Mouse (Mus musculus) left cerebral cortex, adult 2 months (tissue): ENCODE data around the gene Golph3l. TPM values are rescaled to one million over a fixed set of nuclear protein-coding genes. Genes with fewer than 3 reads are reported as not detected.

Experiments used
- DNase-seq, 2 experiments: peaks; one replicate each; pipeline ENCODE4 v3.0.0; 2021 to 2022; ENCODE audit warnings: low spot score in 2 of 2, mixed read lengths in 1 of 2; ENCODE audit errors: extremely low spot score in 1 of 2
- H3K27ac ChIP-seq: fragments of 200-600 bp; 2 replicates; pipeline ENCODE4 v1.8.1; 2022
- H3K4me3 ChIP-seq: fragments of 200-600 bp; 2 replicates; pipeline ENCODE4 v1.8.1; 2022
- CTCF ChIP-seq: fragments of 200-600 bp; IDR thresholded peaks from 2 replicates; pipeline ENCODE4 v1.8.1; 2022; ENCODE audit warnings: antibody characterized with exemption, mild to moderate bottlenecking, moderate library complexity
- intact Hi-C: fragments of 180-260 bp; cut with DNase I; formaldehyde crosslinking; loops from one replicate; pipeline ENCODE4 v1.15.1; 2025
- total RNA-seq, 2 experiments: library from RNA; stranded (reverse); gene quantifications; 2 replicates each; pipeline ENCODE4 v1.2.3; 2021

The Golph3l gene
- total RNA-seq, 2 experiments from 2014 or later = 17.2 to 19.9 TPM

DNA sequence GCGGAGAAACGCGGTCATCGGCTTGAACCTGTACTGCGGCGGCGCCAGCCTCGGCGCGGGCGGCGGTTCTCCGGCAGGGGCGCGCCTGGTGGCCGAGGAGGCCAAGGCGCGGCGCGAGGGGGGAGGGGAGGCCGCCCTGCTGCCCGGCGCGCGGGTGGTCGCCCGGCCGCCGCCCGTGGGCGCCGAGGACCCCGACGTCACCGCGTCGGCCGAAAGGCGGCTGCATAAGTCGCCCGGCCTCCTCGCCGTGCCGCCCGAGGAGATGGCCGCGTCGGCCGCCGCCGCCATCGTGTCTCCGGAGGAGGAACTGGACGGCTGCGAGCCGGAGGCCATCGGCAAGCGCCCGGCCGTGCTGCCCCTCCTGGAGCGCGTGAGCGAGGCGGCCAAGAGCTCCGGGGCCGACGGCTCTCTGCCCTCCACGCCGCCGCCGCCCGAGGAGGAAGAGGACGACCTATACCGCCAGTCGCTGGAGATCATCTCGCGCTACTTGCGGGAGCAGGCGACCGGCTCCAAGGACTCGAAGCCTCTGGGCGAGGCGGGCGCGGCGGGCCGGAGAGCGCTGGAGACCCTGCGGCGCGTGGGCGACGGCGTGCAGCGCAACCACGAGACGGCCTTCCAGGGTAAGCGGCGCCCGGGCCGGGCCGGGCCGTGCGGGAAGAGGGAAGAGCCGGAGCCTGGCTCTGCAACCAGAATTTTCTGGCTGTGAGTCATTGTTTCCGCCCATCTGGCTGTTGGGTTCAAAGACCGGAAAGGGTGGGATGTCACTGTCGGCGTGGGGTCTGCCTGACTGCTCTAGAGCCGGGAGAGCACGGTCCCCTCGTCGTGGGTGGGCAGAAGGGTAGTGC lies 70.4 kb downstream of the Golph3l start:
- no peak; the same call in 1 of the 2 replicates for TF ChIP-seq CTCF
- peak; percentile 53 to 61 for DNase-seq
- peak overlapping the region; percentile 96 for H3K27ac ChIP-seq
- H3K4me3 ChIP-seq = peak overlapping the region; percentile 98
- intact Hi-C loops = loop anchor here (2.0 kb wide), 1 partner anchor 32 kb away; no protein-coding TSS in a partner anchor

GRCm38 (mm10) chr3:95659948-95660347 lies 71.2 kb downstream of the Golph3l start:
- Histone ChIP-seq H3K4me3 (peak overlapping the region; percentile 98), H3K27ac (peak overlapping the region; percentile 96)
- intact Hi-C loops = loop anchor here (2.0 kb wide), 1 partner anchor 33 kb away; no protein-coding TSS in a partner anchor
- TF ChIP-seq CTCF = no peak
- no peak for DNase-seq

DNA sequence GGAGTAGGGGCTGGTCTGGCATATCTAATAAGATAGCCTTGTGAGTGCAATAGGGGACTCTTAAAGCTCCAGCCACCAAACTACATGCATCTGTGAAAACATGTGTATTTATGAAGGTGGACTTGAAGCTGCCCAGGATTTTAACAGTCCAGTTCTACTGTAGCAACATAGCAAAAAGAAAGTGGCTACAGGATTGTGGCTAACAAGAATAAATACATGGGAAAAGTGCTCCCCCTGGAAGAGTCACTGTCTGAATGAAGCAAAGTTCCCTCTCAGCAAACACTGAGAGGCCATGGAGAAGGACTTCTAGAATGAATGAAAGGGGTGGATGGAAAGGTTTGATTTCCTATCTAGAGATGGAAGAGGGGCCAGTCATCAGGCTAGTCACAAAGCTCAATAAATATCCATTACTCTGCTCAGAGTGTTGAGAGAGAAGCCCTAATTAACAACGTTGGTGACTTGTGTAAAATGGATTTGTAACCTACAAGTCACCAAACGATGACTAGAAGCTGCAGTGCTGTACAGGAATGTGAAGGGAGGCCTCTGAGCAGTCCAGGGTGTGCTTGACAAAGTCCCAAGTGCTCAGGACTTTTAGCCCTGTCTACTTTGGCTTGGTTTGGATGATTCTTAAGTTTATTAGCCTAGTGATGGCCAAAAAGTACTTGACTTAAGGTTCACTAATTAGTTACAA lies 72.2 kb downstream of the Golph3l start:
- no peak for TF ChIP-seq CTCF
- Histone ChIP-seq H3K4me3 (peak overlapping the region; percentile 98), H3K27ac (no peak overlapping the region; the same call in 1 of the 2 replicates)
- DNase-seq = no peak
- intact Hi-C loops = no loop called here

GRCm38 (mm10) chr3:95661945-95662715 lies 73.4 kb downstream of the Golph3l start:
- intact Hi-C loops = no loop called here
- TF ChIP-seq CTCF = no peak
- DNase-seq = no peak
- H3K4me3 ChIP-seq = peak overlapping the region; percentile 98; the same call in 1 of the 2 replicates
- peak overlapping the region; percentile 45; the same call in 1 of the 2 replicates for H3K27ac ChIP-seq

DNA sequence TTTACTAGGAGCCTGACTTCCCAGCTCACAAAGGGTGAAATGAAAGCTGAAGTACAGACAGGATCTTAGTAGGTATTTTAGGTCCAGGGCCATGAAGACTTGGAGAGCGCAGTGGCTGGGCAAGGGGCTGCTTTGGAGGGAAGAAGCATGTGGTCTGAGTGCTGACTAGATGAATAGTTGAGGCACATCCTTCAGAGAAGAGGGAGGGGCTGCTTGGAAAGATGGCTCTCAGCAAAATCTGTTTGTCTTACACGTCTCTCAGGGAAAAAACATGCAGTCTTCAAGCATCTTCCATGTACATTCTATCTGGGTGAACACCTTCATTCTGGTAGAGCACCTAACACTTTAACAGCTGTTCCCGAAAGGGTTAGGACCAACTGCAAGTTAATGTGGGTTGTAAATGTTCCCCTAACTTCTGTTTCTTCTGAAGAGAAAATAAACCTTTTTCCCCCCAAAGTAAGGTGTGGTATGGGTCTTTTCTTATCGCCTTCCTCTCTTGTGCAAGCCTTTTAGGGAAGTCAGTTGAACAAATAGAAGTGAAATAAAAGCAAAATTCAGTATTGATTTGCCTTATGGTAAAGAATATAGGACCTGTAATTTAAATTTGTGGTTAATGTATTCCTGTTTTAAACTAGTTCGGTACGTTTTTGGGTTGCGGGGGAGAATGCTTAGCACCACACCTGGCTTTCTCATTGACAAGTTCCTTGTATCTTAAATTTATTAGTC lies 74.2 kb downstream of the Golph3l start:
- no peak overlapping the region for H3K4me3 ChIP-seq
- intact Hi-C loops = no loop called here
- no peak for DNase-seq
- H3K27ac ChIP-seq = 0 out of 2 replicates have a peak overlapping the region, but pooled peaks have one; percentile 45
- no peak for TF ChIP-seq CTCF

DNA sequence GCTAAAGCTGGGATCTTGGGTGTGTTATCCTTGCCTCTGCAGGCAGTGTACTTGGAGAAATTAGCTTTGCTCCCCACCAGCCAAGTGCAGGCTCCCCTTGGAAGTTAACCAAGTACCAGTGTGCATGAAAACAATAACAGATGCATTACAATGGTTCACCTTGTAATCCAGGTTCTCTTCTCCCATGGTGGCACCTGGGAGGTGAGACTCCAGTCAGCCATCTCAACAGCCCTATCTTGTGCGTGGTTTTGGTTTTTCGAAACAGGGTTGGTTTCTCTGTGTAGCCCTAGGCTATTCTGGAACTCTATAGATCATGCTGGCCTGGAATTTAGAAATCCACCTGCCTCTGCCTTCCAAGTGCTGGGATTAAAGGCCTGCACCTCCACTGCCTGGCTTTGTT lies 74.8 kb downstream of the Golph3l start:
- H3K4me3 ChIP-seq = no peak overlapping the region
- no peak for DNase-seq
- TF ChIP-seq CTCF = no peak
- no peak overlapping the region for H3K27ac ChIP-seq
- intact Hi-C loops = no loop called here

- no peak for TF ChIP-seq CTCF
- no peak for DNase-seq
- Histone ChIP-seq H3K27ac (no peak overlapping the region), H3K4me3 (no peak overlapping the region)
- intact Hi-C loops = no loop called here
These were observed 75.4 kb downstream of the Golph3l start for GRCm38 (mm10) chr3:95663969-95664608.

DNA sequence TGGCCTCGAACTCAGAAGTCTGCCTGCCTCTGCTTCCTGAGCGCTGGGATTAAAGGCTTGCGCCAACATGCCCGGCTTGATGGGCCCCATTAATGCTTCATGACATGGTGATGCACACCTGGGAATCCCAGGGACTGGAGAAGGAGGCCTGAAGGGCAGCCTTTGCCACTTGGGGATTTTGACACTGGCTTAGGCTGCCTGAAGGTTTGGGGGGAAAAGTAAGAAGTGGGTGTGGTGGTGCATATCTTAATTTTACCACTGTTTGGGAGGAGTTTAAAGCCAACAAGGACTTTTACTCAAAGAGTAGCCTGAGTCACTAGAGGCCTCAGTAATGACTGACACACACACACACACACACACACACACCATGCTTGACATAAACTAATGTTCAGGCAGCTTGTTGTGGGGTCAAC lies 76.2 kb downstream of the Golph3l start:
- no peak overlapping the region for H3K27ac ChIP-seq
- DNase-seq = no peak
- intact Hi-C loops = no loop called here
- no peak for TF ChIP-seq CTCF
- no peak overlapping the region for H3K4me3 ChIP-seq

DNA sequence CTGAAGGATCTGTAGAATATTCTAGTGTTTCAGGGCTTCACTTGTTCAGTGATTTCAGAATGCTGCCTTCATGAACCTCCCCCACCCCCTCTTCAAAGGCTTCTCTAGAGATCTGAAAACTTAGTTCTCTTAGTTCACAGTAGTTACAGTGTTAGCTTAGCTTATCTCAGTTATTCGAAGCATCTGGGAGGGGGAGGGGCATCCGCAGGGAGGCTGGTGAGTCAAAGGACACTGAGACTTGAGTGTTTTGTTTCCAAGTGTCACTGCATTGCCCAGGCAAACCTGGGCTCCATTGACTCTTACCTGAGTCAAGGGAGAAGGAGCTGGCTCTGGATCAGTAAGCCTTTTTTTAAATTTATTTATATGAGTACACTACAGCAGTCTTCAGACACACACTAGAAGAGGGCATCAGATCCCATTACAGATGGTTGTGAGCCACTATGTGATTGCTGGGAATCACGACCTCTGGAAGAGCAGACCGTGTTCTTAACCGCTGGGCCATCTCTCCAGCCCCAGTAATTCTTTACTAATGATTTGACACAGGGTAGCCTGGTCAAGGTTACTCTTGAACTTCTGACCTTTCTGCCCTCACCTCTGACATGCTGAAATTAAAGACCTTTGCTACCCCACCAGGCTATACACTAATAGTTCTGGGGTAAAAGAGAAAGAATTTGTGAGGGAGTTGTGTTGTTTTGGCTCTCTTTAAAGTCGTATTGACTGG lies 77.5 kb downstream of the Golph3l start:
- no peak overlapping the region for H3K4me3 ChIP-seq
- H3K27ac ChIP-seq = no peak overlapping the region
- no peak for TF ChIP-seq CTCF
- intact Hi-C loops = no loop called here
- DNase-seq = no peak

GRCm38 (mm10) chr3:95667521-95667920 lies 78.8 kb downstream of the Golph3l start:
- peak overlapping the region; percentile 55 for H3K27ac ChIP-seq
- H3K4me3 ChIP-seq = no peak overlapping the region
- no peak for DNase-seq
- no peak for TF ChIP-seq CTCF
- intact Hi-C loops = no loop called here
